Mouse (Mus musculus) cerebral cortex, adult 2 months (tissue): ENCODE data around the gene Wdr66.

ENCODE experiments used
- WGBS: fragments of 180-500 bp; shearing (Covaris S2); methylation state at CpG from one replicate; pipeline ENCODE4 v1.1.7; 2018; 5-methylcytosine and 5-hydroxymethylcytosine counted together

Gene Wdr66

GRCm38 (mm10) chr5:123357253-123357652, 105.4 kb downstream of the Wdr66 start:
- WGBS, result 85% methylated on average over 4 of the region's 4 CpGs

- WGBS, result 94% methylated on average over 6 of the region's 6 CpGs
Observed at GRCm38 (mm10) chr5:123359431-123359830, 107.5 kb downstream of the Wdr66 start.

DNA sequence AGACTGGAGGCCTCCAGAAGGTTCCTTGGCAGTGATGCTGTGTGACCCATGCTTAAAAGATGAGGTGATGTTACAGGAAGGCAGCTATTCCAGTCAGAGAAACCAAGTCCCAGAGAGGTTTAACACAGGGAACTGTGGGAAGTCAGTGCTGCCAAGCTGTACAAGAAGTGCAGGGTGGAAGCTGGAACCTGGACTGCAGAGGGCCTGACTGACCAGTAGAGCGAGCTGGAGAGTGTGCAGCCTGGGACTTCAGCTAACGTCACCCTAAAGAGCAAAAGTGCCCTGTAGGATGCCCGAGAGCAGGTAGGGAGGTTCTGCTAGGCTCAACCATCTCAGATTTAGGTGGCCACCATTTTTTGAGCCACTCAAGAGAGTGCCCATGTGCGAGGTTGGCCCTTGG, 111.0 kb downstream of the Wdr66 start:
- WGBS, result 87% methylated on average over 4 of the region's 4 CpGs

DNA sequence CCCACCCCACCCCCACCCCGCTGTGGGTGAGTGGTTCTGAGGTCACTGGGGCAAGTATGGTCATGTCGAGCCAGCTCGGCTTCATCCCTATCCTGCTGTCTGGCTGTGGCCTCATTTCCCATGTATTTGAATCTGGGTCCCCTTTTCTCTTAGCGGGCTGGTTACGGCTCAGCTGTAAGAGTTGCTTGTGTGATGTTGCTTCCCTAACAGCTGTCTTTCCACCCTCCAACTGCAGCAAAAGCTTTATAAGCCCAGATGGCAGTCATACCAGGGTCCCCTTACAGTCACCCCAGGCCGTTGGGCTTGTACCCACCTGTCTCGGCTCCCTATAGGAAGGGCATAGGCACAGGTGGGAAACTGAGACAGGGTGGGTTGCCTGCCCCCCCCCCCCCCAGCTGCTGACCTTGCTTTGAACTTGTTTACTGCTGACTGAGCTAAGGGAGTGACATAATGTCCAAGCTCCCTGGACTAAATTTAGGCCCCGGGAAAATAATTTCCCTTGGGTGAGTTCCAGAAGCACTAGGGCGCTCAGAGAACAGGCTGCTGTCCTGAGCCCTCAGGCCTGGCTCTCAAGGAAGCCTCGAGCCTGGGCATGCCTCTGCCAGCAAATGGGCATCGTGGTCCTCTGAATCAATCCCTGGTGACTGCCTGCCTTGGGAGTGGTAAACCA, 112.5 kb downstream of the Wdr66 start:
- WGBS, result 56% methylated on average over 11 of the region's 11 CpGs

DNA sequence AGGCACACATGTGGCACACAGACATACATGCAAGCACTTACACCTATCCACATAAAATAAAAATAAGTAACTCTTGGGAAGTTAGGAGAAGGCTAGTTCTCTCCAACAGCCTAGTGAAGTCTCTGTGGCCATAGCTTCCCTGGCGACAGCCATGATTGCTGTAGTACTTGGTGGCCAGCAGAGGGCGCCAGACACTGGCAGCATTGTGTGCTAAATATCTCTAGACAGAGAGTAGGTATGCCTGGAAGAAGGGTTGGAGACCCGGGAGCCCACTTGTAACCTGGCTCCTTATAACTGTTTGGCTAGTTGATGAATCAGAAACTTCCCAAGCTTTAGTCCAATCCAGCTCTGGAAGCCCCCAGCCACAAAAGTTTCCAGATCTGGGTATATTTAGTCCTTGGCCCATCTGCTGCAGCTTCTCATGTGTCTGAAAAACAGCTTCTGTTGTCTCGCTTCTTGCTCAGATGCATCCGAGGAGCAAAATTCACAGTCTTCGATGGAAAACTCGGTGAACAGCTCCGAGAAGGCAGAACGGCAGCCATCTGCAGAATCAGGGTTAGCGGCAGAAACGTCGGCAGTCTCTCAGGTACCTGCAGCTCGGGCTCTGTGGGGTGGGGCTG, 117.1 kb downstream of the Wdr66 start:
- WGBS, result 46% methylated on average over 13 of the region's 13 CpGs

DNA sequence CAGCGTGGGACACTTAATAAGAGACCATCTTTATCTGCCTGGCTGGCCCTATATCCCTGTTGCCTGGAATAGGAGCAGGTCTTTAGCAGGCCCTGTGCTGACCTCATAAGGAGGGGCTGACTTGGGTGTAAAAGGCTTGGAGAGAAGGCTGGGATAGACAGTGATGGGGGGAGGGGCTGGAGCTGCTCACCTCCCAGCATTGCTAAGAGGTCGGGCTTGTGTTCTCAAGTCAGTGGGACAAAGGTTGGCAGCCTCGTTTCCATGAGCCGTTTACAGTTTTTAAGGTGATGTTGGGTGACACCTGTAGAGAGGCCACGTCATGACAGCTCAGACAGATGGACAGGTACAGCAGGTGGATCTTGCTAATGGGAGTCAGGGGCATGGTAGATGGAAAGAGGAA, 118.1 kb downstream of the Wdr66 start:
- WGBS, result 88% methylated on average over 5 of the region's 5 CpGs

- 95% methylated on average over 10 of the region's 10 CpGs for WGBS
Observed at GRCm38 (mm10) chr5:123375262-123375661, 123.4 kb downstream of the Wdr66 start.

GRCm38 (mm10) chr5:123375793-123376452, 124.0 kb downstream of the Wdr66 start:
- WGBS, result 87% methylated on average over 6 of the region's 6 CpGs

GRCm38 (mm10) chr5:123376569-123376968, 124.7 kb downstream of the Wdr66 start:
- WGBS, result 5% methylated on average over 10 of the region's 10 CpGs
